Mouse (Mus musculus) left cerebral cortex, postnatal 10 days (tissue): Measurements from ENCODE around the gene Olfr395. TPM values are rescaled to one million over a fixed set of nuclear protein-coding genes. Genes with fewer than 3 reads are reported as not detected.
"Not testable (repeated sequence)": the region's sequence is repeated elsewhere in the genome, so short reads cannot be mapped to it uniquely, and the experiment has no call there.

Experiments
- DNase-seq, 2 experiments: peaks; one replicate each; pipeline ENCODE4 v3.0.0; 2021 to 2022; ENCODE audit warnings: low spot score in 2 of 2, mixed read lengths in 1 of 2; ENCODE audit errors: extremely low spot score in 1 of 2
- intact Hi-C: fragments of 180-260 bp; cut with DNase I; formaldehyde crosslinking; loops from one replicate; pipeline ENCODE4 v1.15.1; 2025
- total RNA-seq, 2 experiments: library from RNA; stranded (reverse); gene quantifications; 2 replicates each; pipeline ENCODE4 v1.2.3; 2021

The Olfr395 gene
- not detected for total RNA-seq

DNA sequence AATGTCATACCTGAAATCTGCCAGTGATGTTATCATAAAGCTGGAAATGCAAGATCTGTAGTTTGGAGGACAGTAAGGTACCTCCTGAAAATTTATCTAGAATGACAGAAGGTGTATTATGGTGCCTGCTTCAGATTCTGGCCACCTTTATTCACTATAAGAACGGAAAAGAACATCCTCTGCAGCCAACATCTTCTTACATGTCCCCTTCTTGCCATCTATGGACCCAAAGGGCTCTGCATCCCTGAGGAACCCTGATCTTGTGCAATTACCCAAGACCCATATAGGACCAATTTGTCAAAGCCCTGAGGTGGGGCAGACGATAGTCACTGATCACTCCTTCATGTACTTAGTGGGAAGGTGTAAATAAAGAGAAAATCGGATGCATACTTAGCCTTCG is at the start of gene Olfr395:
Gene Olfr395, minus strand, starts transcription at position 101 of the 400 bp plus-strand sequence.
- intact Hi-C loops, DNase-seq: not testable (repeated sequence)

- intact Hi-C loops, result no loop called here
- DNase-seq, result no peak
Observed at GRCm38 (mm10) chr11:73936377-73936776, 27.3 kb upstream of the Olfr395 start, which contains the start of gene Olfr23. Gene Olfr23, plus strand, starts transcription at chr11:73936677.

DNA sequence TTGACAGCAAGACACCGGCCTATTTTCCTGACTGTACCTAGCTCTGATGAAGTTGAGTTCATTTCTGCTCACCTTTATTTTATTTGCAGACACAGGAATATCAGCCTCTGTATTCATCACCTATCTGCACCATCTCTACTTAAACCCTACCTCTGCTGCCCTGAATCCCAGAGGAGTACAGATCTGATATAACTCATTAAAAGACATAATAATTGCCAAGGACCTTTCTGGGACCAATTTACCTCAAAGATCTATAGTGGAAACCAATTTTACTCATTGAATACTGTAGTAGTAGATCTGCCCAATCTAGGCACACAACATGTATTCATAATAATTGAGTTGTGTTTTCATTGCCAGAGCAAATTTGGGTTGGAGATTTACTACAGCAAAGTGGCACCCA is 18.4 kb downstream of the Olfr395 start, which contains the start of gene Olfr394:
Gene Olfr394, minus strand, starts transcription at position 101 of the 400 bp plus-strand sequence.
- intact Hi-C loops, result loop anchor here (5.0 kb wide), 1 partner anchor 233 kb away; no protein-coding TSS in a partner anchor
- no peak for DNase-seq

Other genes starting within 250 kb of the Olfr395 start
- gene Zfp735, start 220.5 kb downstream of the Olfr395 start, total RNA-seq, result not detected
- not detected for gene Olfr389, start 128.6 kb downstream of the Olfr395 start, total RNA-seq
- not detected for gene Olfr390, start 126.3 kb downstream of the Olfr395 start, total RNA-seq
- gene Olfr391-ps, start 106.2 kb downstream of the Olfr395 start, total RNA-seq, result not detected
- not detected for gene Olfr392, start 92.2 kb downstream of the Olfr395 start, total RNA-seq
- not detected for gene Olfr393, start 57.8 kb downstream of the Olfr395 start, total RNA-seq
- gene Olfr394, start 18.5 kb downstream of the Olfr395 start, total RNA-seq, result not detected
- gene Olfr23, start 27.4 kb upstream of the Olfr395 start, total RNA-seq, result not detected
- not detected for gene Olfr397, start 51.5 kb upstream of the Olfr395 start, total RNA-seq
- not detected for gene Olfr398, start 81.1 kb upstream of the Olfr395 start, total RNA-seq
- not detected for gene Olfr139, start 147.3 kb upstream of the Olfr395 start, total RNA-seq
- gene Olfr399, start 147.3 kb upstream of the Olfr395 start, total RNA-seq, result not detected
- gene Zfp616, start 160.7 kb upstream of the Olfr395 start, total RNA-seq, result not detected
- gene Olfr401, start 204.4 kb upstream of the Olfr395 start, total RNA-seq, result not detected
- gene Olfr402, start 244.2 kb upstream of the Olfr395 start, total RNA-seq, result not detected